Mouse (Mus musculus): Measurements from ENCODE around the gene Fbf1. TPM values are rescaled to one million over a fixed set of nuclear protein-coding genes. Genes with fewer than 3 reads are reported as not detected.
A peak's percentile ranks its signal among the peaks of the same experiment; 100 is the strongest.
"Not testable (repeated sequence)": the region's sequence is repeated elsewhere in the genome, so short reads cannot be mapped to it uniquely, and the experiment has no call there.

Gene Fbf1
- polyA plus RNA-seq, 1 experiment from 2014 or later: 73.5 TPM

- ATAC-seq (replicated peaks): peak; percentile 92
- Histone ChIP-seq H3K27me3 (no peaks in the 10 kb centered on the region), H3K4me2 (replicated peaks) (peak within 1 kb of the TSS; percentile 89), H3K4me3 (peak within 1 kb of the TSS; percentile 65), H3K27ac (replicated peaks) (peak within 1 kb of the TSS; percentile 89), H3K4me1 (peaks cover 18% of the 10 kb centered on the region), H3K36me3 (peaks cover 10% of the 10 kb centered on the region), H3K9ac (replicated peaks) (peak within 1 kb of the TSS; percentile 78), H3K9me3 (no peaks in the 10 kb centered on the region)
- under 1% methylated on average over 69 of the region's 69 CpGs for WGBS
Measured at GRCm38 (mm10) chr11:116130488-116131205, 37.3 kb downstream of the Fbf1 start, which contains the start of gene Trim65. Trim65 (minus strand) TSS chr11:116131128.

GRCm38 (mm10) chr11:116129993-116130487, 37.9 kb downstream of the Fbf1 start:
- H3K27ac ChIP-seq (replicated peaks): peak overlapping the region; percentile 89
- peaks cover 18% of the 10 kb centered on the region for H3K4me1 ChIP-seq
- H3K9me3 ChIP-seq: no peaks in the 10 kb centered on the region
- H3K4me3 ChIP-seq: peak overlapping the region; percentile 65
- peak overlapping the region; percentile 89 for H3K4me2 ChIP-seq (replicated peaks)
- peaks cover 10% of the 10 kb centered on the region for H3K36me3 ChIP-seq
- H3K9ac ChIP-seq (replicated peaks): peak overlapping the region; percentile 78
- no peaks in the 10 kb centered on the region for H3K27me3 ChIP-seq
- peak; percentile 21 for ATAC-seq (replicated peaks)
- WGBS: 37% methylated on average over 8 of the region's 8 CpGs

GRCm38 (mm10) chr11:116129091-116129790, 38.7 kb downstream of the Fbf1 start:
- no peak overlapping the region for H3K9ac ChIP-seq (replicated peaks)
- no peaks in the 10 kb centered on the region for H3K9me3 ChIP-seq
- ATAC-seq (replicated peaks): no peak
- H3K4me2 ChIP-seq (replicated peaks): no peak overlapping the region
- peaks cover 18% of the 10 kb centered on the region for H3K4me1 ChIP-seq
- no peaks in the 10 kb centered on the region for H3K27me3 ChIP-seq
- 0 out of 2 replicates have a peak, but pooled peaks cover 2% of the 10 kb centered on the region for H3K36me3 ChIP-seq
- WGBS: 81% methylated on average over 9 of the region's 9 CpGs
- no peak overlapping the region for H3K4me3 ChIP-seq
- H3K27ac ChIP-seq (replicated peaks): no peak overlapping the region

- ATAC-seq (replicated peaks): no peak
- Histone ChIP-seq H3K4me3 (no peak overlapping the region), H3K9ac (replicated peaks) (no peak overlapping the region), H3K27ac (replicated peaks) (no peak overlapping the region), H3K9me3 (no peaks in the 10 kb centered on the region), H3K4me1 (peaks cover 18% of the 10 kb centered on the region), H3K4me2 (replicated peaks) (no peak overlapping the region), H3K27me3 (no peaks in the 10 kb centered on the region), H3K36me3 (0 out of 2 replicates have a peak, but pooled peaks cover 2% of the 10 kb centered on the region)
- 71% methylated on average over 9 of the region's 9 CpGs for WGBS
Measured at GRCm38 (mm10) chr11:116127986-116128385, 40.0 kb downstream of the Fbf1 start.

- no peaks in the 10 kb centered on the region for H3K9me3 ChIP-seq
- whole genome bisulfite sequencing: 28% methylated on average over 23 of the region's 23 CpGs
- no peaks in the 10 kb centered on the region for H3K27me3 ChIP-seq
- H3K4me1 ChIP-seq: peaks cover 18% of the 10 kb centered on the region
- H3K36me3 ChIP-seq: no peaks in the 10 kb centered on the region
- ATAC-seq (replicated peaks): no peak
- H3K9ac ChIP-seq (replicated peaks): no peak within 1 kb of the TSS
- no peak within 1 kb of the TSS for H3K4me3 ChIP-seq
- no peak within 1 kb of the TSS for H3K27ac ChIP-seq (replicated peaks)
- H3K4me2 ChIP-seq (replicated peaks): no peak within 1 kb of the TSS
Measured at GRCm38 (mm10) chr11:116127156-116127980, 40.6 kb downstream of the Fbf1 start, which contains the start of gene Trim47. Trim47 (minus strand) TSS chr11:116127210.

- no peak overlapping the region for H3K9ac ChIP-seq (replicated peaks)
- no peak overlapping the region for H3K4me2 ChIP-seq (replicated peaks)
- no peaks in the 10 kb centered on the region for H3K27me3 ChIP-seq
- 93% methylated on average over 15 of the region's 15 CpGs for WGBS
- ATAC-seq (replicated peaks): no peak
- H3K36me3 ChIP-seq: no peaks in the 10 kb centered on the region
- peaks cover 15% of the 10 kb centered on the region for H3K4me1 ChIP-seq
- H3K9me3 ChIP-seq: no peaks in the 10 kb centered on the region
- no peak overlapping the region for H3K27ac ChIP-seq (replicated peaks)
- H3K4me3 ChIP-seq: no peak overlapping the region
Measured at GRCm38 (mm10) chr11:116126261-116126660, 41.7 kb downstream of the Fbf1 start.

GRCm38 (mm10) chr11:116121731-116122245, 46.2 kb downstream of the Fbf1 start:
- H3K27me3 ChIP-seq; H3K27ac ChIP-seq (replicated peaks); H3K9me3 ChIP-seq; H3K4me3 ChIP-seq; H3K4me2 ChIP-seq (replicated peaks); H3K9ac ChIP-seq (replicated peaks); ATAC-seq (replicated peaks); H3K4me1 ChIP-seq; H3K36me3 ChIP-seq: not testable (repeated sequence)
- WGBS: 85% methylated on average over 8 of the region's 8 CpGs

GRCm38 (mm10) chr11:116117819-116118218, 50.1 kb downstream of the Fbf1 start:
- no peak overlapping the region for H3K9ac ChIP-seq (replicated peaks)
- H3K4me3 ChIP-seq: no peak overlapping the region
- H3K27ac ChIP-seq (replicated peaks): no peak overlapping the region
- ATAC-seq (replicated peaks): no peak
- no peaks in the 10 kb centered on the region for H3K36me3 ChIP-seq
- H3K4me2 ChIP-seq (replicated peaks): no peak overlapping the region
- H3K9me3 ChIP-seq: no peaks in the 10 kb centered on the region
- H3K27me3 ChIP-seq: no peaks in the 10 kb centered on the region
- H3K4me1 ChIP-seq: no peaks in the 10 kb centered on the region

- Histone ChIP-seq H3K9me3 (no peaks in the 10 kb centered on the region), H3K4me1 (no peaks in the 10 kb centered on the region), H3K4me2 (replicated peaks) (no peak overlapping the region), H3K36me3 (no peaks in the 10 kb centered on the region), H3K9ac (replicated peaks) (no peak overlapping the region), H3K27ac (replicated peaks) (no peak overlapping the region), H3K4me3 (no peak overlapping the region), H3K27me3 (no peaks in the 10 kb centered on the region)
- WGBS: 72% methylated on average over 12 of the region's 12 CpGs
- no peak for ATAC-seq (replicated peaks)
Measured at GRCm38 (mm10) chr11:116117241-116117640, 50.7 kb downstream of the Fbf1 start.

- H3K27me3 ChIP-seq: peaks cover 54% of the 10 kb centered on the region
Measured at GRCm38 (mm10) chr11:116111611-116112203, 56.3 kb downstream of the Fbf1 start.

GRCm38 (mm10) chr11:116111067-116111466, 56.9 kb downstream of the Fbf1 start:
- peaks cover 59% of the 10 kb centered on the region for H3K27me3 ChIP-seq
- peaks cover 34% of the 10 kb centered on the region for H3K4me1 ChIP-seq

More at GRCm38 (mm10) chr11:116111611-116112203, 56.3 kb downstream of the Fbf1 start:
- no peak overlapping the region for H3K4me3 ChIP-seq
- no peaks in the 10 kb centered on the region for H3K36me3 ChIP-seq
- H3K9ac ChIP-seq (replicated peaks): no peak overlapping the region
- H3K4me1 ChIP-seq: peaks cover 30% of the 10 kb centered on the region
- no peaks in the 10 kb centered on the region for H3K9me3 ChIP-seq
- no peak overlapping the region for H3K4me2 ChIP-seq (replicated peaks)
- H3K27ac ChIP-seq (replicated peaks): no peak overlapping the region
- ATAC-seq (replicated peaks): no peak
- 85% methylated on average over 19 of the region's 19 CpGs for WGBS

More at GRCm38 (mm10) chr11:116111067-116111466, 56.9 kb downstream of the Fbf1 start:
- no peak overlapping the region for H3K9ac ChIP-seq (replicated peaks)
- WGBS: 83% methylated on average over 4 of the region's 4 CpGs
- H3K4me2 ChIP-seq (replicated peaks): no peak overlapping the region
- H3K4me3 ChIP-seq: no peak overlapping the region
- no peaks in the 10 kb centered on the region for H3K9me3 ChIP-seq
- H3K27ac ChIP-seq (replicated peaks): no peak overlapping the region
- ATAC-seq (replicated peaks): no peak
- no peaks in the 10 kb centered on the region for H3K36me3 ChIP-seq

Data from forebrain, embryonic 15.5 days (tissue).